Mouse (Mus musculus): ENCODE results near the gene Edem2. TPM values are rescaled to one million over a fixed set of nuclear protein-coding genes. Genes with fewer than 3 reads are reported as not detected.

The Edem2 gene
- polyA plus RNA-seq, 1 experiment from 2014 or later: 35.5 TPM

GRCm38 (mm10) chr2:155671236-155671635 lies 58.0 kb downstream of the Edem2 start:
- Histone ChIP-seq H3K9ac (ENCODE audit: low read depth, low read length) (no peak overlapping the region), H3K4me2 (no peak overlapping the region), H3K27me3 (replicated peaks; ENCODE audit: control insufficient read depth, insufficient read depth, low read length) (no peaks in the 10 kb centered on the region), H3K36me3 (ENCODE audit: control insufficient read depth, insufficient read depth, low read length) (peaks cover 11% of the 10 kb centered on the region; the same call in 1 of the 2 replicates), H3K4me3 (ENCODE audit: low read depth, low read length) (no peak overlapping the region), H3K27ac (ENCODE audit: low read depth, low read length) (no peak overlapping the region), H3K9me3 (ENCODE audit: control insufficient read depth, low read length) (no peaks in the 10 kb centered on the region), H3K4me1 (replicated peaks; ENCODE audit: control insufficient read depth, insufficient read depth, low read length) (no peaks in the 10 kb centered on the region)
- 92% methylated on average over 4 of the region's 4 CpGs for WGBS
- ATAC-seq (replicated peaks; ENCODE audit: low FRiP score): no peak
- DNase-seq (ENCODE audit: low spot score): no peak

GRCm38 (mm10) chr2:155668461-155668860 lies 60.8 kb downstream of the Edem2 start:
- Histone ChIP-seq H3K4me1 (replicated peaks; ENCODE audit: control insufficient read depth, insufficient read depth, low read length) (no peaks in the 10 kb centered on the region), H3K4me3 (ENCODE audit: low read depth, low read length) (no peak overlapping the region), H3K4me2 (no peak overlapping the region), H3K27me3 (replicated peaks; ENCODE audit: control insufficient read depth, insufficient read depth, low read length) (no peaks in the 10 kb centered on the region), H3K27ac (ENCODE audit: low read depth, low read length) (no peak overlapping the region), H3K36me3 (ENCODE audit: control insufficient read depth, insufficient read depth, low read length) (peaks cover 17% of the 10 kb centered on the region; the same call in 1 of the 2 replicates), H3K9me3 (ENCODE audit: control insufficient read depth, low read length) (no peaks in the 10 kb centered on the region), H3K9ac (ENCODE audit: low read depth, low read length) (no peak overlapping the region)
- DNase-seq (ENCODE audit: low spot score) (no peak), ATAC-seq (replicated peaks; ENCODE audit: low FRiP score) (no peak)
- 76% methylated on average over 4 of the region's 4 CpGs for WGBS

- Histone ChIP-seq H3K36me3 (ENCODE audit: control insufficient read depth, insufficient read depth, low read length) (peaks cover 17% of the 10 kb centered on the region; the same call in 1 of the 2 replicates), H3K4me2 (no peak overlapping the region), H3K9ac (ENCODE audit: low read depth, low read length) (no peak overlapping the region), H3K4me3 (ENCODE audit: low read depth, low read length) (no peak overlapping the region), H3K27me3 (replicated peaks; ENCODE audit: control insufficient read depth, insufficient read depth, low read length) (no peaks in the 10 kb centered on the region), H3K4me1 (replicated peaks; ENCODE audit: control insufficient read depth, insufficient read depth, low read length) (no peaks in the 10 kb centered on the region), H3K9me3 (ENCODE audit: control insufficient read depth, low read length) (no peaks in the 10 kb centered on the region), H3K27ac (ENCODE audit: low read depth, low read length) (no peak overlapping the region)
- WGBS: 94% methylated on average over 8 of the region's 8 CpGs
- no peak for DNase-seq (ENCODE audit: low spot score)
- no peak for ATAC-seq (replicated peaks; ENCODE audit: low FRiP score)
These were observed 61.4 kb downstream of the Edem2 start for GRCm38 (mm10) chr2:155667881-155668280.

- H3K27me3 ChIP-seq (replicated peaks; ENCODE audit: control insufficient read depth, insufficient read depth, low read length): no peaks in the 10 kb centered on the region
- ATAC-seq (replicated peaks; ENCODE audit: low FRiP score) (no peak), DNase-seq (ENCODE audit: low spot score) (no peak)
- H3K9ac ChIP-seq (ENCODE audit: low read depth, low read length): no peak overlapping the region
- H3K4me2 ChIP-seq: no peak overlapping the region
- WGBS: 90% methylated on average over 6 of the region's 6 CpGs
- no peaks in the 10 kb centered on the region for H3K4me1 ChIP-seq (replicated peaks; ENCODE audit: control insufficient read depth, insufficient read depth, low read length)
- peaks cover 20% of the 10 kb centered on the region; the same call in 1 of the 2 replicates for H3K36me3 ChIP-seq (ENCODE audit: control insufficient read depth, insufficient read depth, low read length)
- H3K9me3 ChIP-seq (ENCODE audit: control insufficient read depth, low read length): no peaks in the 10 kb centered on the region
- no peak overlapping the region for H3K4me3 ChIP-seq (ENCODE audit: low read depth, low read length)
- H3K27ac ChIP-seq (ENCODE audit: low read depth, low read length): no peak overlapping the region
These were observed 65.3 kb downstream of the Edem2 start for GRCm38 (mm10) chr2:155663910-155664460.

- H3K36me3 ChIP-seq (ENCODE audit: control insufficient read depth, insufficient read depth, low read length): peaks cover 18% of the 10 kb centered on the region; the same call in 1 of the 2 replicates
- 36% methylated on average over 5 of the region's 5 CpGs for WGBS
- H3K27me3 ChIP-seq (replicated peaks; ENCODE audit: control insufficient read depth, insufficient read depth, low read length): no peaks in the 10 kb centered on the region
- no peak overlapping the region for H3K4me2 ChIP-seq
- ATAC-seq (replicated peaks; ENCODE audit: low FRiP score) (no peak), DNase-seq (ENCODE audit: low spot score) (no peak)
- H3K9ac ChIP-seq (ENCODE audit: low read depth, low read length): no peak overlapping the region
- H3K4me1 ChIP-seq (replicated peaks; ENCODE audit: control insufficient read depth, insufficient read depth, low read length): no peaks in the 10 kb centered on the region
- H3K9me3 ChIP-seq (ENCODE audit: control insufficient read depth, low read length): no peaks in the 10 kb centered on the region
- no peak overlapping the region for H3K27ac ChIP-seq (ENCODE audit: low read depth, low read length)
- no peak overlapping the region for H3K4me3 ChIP-seq (ENCODE audit: low read depth, low read length)
These were observed 66.2 kb downstream of the Edem2 start for GRCm38 (mm10) chr2:155663097-155663496.

- WGBS: 92% methylated on average over 5 of the region's 5 CpGs
- DNase-seq (ENCODE audit: low spot score) (no peak), ATAC-seq (replicated peaks; ENCODE audit: low FRiP score) (no peak)
- Histone ChIP-seq H3K4me1 (replicated peaks; ENCODE audit: control insufficient read depth, insufficient read depth, low read length) (no peaks in the 10 kb centered on the region), H3K9me3 (ENCODE audit: control insufficient read depth, low read length) (no peaks in the 10 kb centered on the region), H3K9ac (ENCODE audit: low read depth, low read length) (no peak overlapping the region), H3K4me2 (no peak overlapping the region), H3K27ac (ENCODE audit: low read depth, low read length) (no peak overlapping the region), H3K4me3 (ENCODE audit: low read depth, low read length) (no peak overlapping the region), H3K36me3 (ENCODE audit: control insufficient read depth, insufficient read depth, low read length) (peaks cover 18% of the 10 kb centered on the region; the same call in 1 of the 2 replicates), H3K27me3 (replicated peaks; ENCODE audit: control insufficient read depth, insufficient read depth, low read length) (no peaks in the 10 kb centered on the region)
These were observed 66.9 kb downstream of the Edem2 start for GRCm38 (mm10) chr2:155662390-155662789.

GRCm38 (mm10) chr2:155655759-155656372 lies 73.4 kb downstream of the Edem2 start:
- ATAC-seq (replicated peaks; ENCODE audit: low FRiP score): no peak

GRCm38 (mm10) chr2:155652618-155653017 lies 76.7 kb downstream of the Edem2 start:
- H3K27me3 ChIP-seq (replicated peaks; ENCODE audit: control insufficient read depth, insufficient read depth, low read length): no peaks in the 10 kb centered on the region
- no peak overlapping the region for H3K9ac ChIP-seq (ENCODE audit: low read depth, low read length)
- no peak overlapping the region for H3K4me2 ChIP-seq
- H3K4me3 ChIP-seq (ENCODE audit: low read depth, low read length): no peak overlapping the region
- WGBS: 94% methylated on average over 5 of the region's 5 CpGs
- ATAC-seq (replicated peaks; ENCODE audit: low FRiP score) (no peak), DNase-seq (ENCODE audit: low spot score) (no peak)
- H3K9me3 ChIP-seq (ENCODE audit: control insufficient read depth, low read length): no peaks in the 10 kb centered on the region
- H3K4me1 ChIP-seq (replicated peaks; ENCODE audit: control insufficient read depth, insufficient read depth, low read length): no peaks in the 10 kb centered on the region
- no peak overlapping the region for H3K27ac ChIP-seq (ENCODE audit: low read depth, low read length)
- H3K36me3 ChIP-seq (ENCODE audit: control insufficient read depth, insufficient read depth, low read length): peaks cover 39% of the 10 kb centered on the region

More at GRCm38 (mm10) chr2:155655759-155656372, 73.4 kb downstream of the Edem2 start:
- Histone ChIP-seq H3K4me2 (no peak overlapping the region), H3K36me3 (ENCODE audit: control insufficient read depth, insufficient read depth, low read length) (peaks cover 26% of the 10 kb centered on the region), H3K9ac (ENCODE audit: low read depth, low read length) (no peak overlapping the region), H3K4me1 (replicated peaks; ENCODE audit: control insufficient read depth, insufficient read depth, low read length) (no peaks in the 10 kb centered on the region), H3K9me3 (ENCODE audit: control insufficient read depth, low read length) (no peaks in the 10 kb centered on the region), H3K4me3 (ENCODE audit: low read depth, low read length) (no peak overlapping the region), H3K27ac (ENCODE audit: low read depth, low read length) (no peak overlapping the region), H3K27me3 (replicated peaks; ENCODE audit: control insufficient read depth, insufficient read depth, low read length) (no peaks in the 10 kb centered on the region)
- no peak for DNase-seq (ENCODE audit: low spot score)
- 88% methylated on average over 6 of the region's 6 CpGs for WGBS

Measured in liver, embryonic 11.5 days (tissue).